Mouse (Mus musculus) left cerebral cortex, adult 18-20 months (tissue): ENCODE data around the gene Bhlhe41. TPM values are rescaled to one million over a fixed set of nuclear protein-coding genes. Genes with fewer than 3 reads are reported as not detected.

ENCODE experiments used
- DNase-seq, 2 experiments: peaks; one replicate each; pipeline ENCODE4 v3.0.0; 2021 to 2022; ENCODE audit warnings: low spot score in 2 of 2, mixed read lengths in 1 of 2
- long read RNA-seq, 2 experiments: library from polyadenylated mRNA; stranded (forward); transcript quantifications; one replicate each; pipeline ENCODE4 v2.0.0; 2021
- total RNA-seq, 2 experiments: library from RNA; stranded (reverse); gene quantifications; 2 replicates each; pipeline ENCODE4 v1.2.3; 2021

Gene Bhlhe41
- total RNA-seq = 10 to 100 TPM; 38.0 to 39.1 TPM
- long read RNA-seq, experiment 1, partial matches to known transcripts = 0 of 3 reads
- long read RNA-seq, experiment 1, other reads (novel, unspliced or antisense) = 3 of 3 reads
- long read RNA-seq, experiment 2, full-length matches to known transcripts = 1 of 6 reads
- long read RNA-seq, experiment 2, partial matches to known transcripts = 0 of 6 reads
- long read RNA-seq, experiment 2, other reads (novel, unspliced or antisense) = 5 of 6 reads

DNA sequence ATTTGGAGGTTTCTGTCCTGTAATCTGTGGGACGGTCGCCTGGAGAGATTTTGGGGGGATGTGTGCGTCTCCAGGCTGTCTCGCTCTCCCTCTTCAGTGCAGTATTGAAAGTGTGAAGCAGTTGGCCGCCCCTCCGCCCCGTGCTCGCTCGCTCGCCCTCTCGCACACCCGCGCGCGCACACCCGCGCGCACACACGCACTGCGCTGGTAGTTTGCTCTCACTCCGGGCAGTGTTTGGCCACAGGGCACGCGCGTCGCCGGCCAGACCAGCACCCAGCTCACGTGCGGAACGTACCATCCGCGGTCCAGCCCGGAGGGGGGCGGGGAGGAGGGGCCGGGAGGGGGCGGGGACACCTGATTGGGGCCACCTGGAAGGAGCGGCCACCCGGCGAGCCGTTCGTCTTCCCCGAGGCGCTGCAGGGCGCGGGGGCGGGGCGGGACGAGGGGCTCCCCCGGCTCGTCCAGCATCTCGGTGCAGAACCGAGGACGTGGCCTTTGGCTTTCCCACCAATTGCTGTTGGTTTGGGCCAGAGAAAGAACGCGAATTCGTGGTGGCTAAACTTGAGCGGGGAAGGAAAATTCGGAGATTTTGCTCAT lies at the start of gene Bhlhe41:
TSS of gene Bhlhe41 (minus strand) at position 270 of the 597 bp plus-strand sequence.
- peak; percentile 64 to 81 for DNase-seq

DNA sequence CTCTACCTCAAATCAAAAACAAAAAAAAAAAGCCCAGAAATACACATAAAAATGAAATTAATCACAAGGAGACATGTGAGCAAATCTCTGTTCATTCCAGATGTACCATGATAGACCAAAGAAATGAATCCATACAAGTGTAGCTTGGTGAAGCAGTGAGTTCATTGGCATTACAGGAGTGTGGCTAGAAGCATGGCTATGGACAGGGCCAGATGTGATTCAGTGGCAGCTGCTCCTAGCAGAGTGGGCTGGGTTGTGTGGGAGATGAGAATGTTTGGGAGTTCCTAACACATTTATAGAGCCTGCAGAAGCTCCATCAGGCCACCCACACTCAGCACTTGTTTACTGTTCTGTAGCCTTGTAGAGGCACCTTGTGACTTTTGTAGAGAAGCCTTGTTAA lies 46.9 kb upstream of the Bhlhe41 start:
- no peak for DNase-seq

DNA sequence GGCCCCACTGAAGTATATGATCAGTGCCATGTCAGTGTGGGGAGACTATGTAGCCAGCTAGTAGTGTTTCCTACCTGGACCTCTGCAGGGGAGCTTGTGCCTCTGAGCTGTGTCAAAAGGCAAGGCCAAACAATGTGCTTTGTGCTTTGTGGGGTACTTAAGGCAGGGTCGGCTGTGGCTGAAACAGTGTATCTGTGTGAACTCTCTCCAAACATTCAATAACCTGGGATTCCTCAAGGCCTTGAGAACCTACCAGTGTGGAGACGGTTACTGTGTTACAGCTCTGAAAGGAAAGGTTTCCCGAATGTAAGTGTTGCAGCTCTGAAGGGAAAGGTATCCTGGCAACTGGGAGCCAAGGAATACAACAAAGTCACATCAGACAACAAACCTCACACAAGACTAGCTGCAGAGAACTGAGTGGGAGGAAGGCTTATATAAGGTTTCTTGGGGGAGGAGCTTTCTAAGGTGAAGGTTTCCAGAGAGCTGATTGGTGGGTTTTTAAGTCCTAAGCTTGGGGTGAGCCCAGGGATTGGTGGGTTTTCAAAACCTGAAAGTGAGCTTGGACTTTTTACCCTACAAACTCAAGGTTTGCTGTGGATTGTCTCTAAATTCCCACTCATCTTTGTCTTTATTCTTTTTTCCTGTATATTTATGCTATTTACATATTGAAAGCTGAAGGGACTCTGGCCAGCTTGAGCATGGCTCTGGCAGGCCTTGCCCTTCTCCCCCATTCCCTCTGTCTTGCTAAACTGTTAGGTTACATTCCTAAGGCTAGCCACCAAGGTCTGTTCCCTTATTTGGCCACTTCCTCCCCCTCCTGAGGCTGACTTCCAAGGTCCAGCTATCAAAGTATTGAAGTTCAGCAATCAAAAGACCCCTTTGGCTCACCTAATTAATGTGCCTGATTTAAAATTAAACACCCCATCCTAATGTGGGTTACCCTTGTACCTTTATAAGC lies 45.4 kb upstream of the Bhlhe41 start:
- DNase-seq = no peak

DNA sequence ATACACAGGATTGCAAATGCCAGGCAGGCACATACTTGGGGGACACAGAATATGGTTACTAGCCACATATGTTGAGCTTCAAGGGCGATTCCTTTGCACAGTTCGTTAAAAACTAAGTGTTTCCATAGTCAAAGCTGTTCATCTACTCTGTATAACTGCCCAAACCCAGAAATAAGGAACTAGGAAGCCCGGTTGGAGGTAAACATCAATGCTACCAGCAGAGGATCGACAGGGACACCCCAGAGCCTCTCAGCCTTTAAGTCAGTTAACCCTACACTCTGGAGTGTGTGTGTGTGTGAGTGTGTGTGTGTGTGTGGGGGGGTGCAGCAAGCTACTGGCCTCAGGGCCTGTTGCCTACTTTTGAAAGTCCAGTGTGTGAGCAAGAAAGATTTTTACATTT lies 44.6 kb upstream of the Bhlhe41 start:
- DNase-seq = no peak

DNA sequence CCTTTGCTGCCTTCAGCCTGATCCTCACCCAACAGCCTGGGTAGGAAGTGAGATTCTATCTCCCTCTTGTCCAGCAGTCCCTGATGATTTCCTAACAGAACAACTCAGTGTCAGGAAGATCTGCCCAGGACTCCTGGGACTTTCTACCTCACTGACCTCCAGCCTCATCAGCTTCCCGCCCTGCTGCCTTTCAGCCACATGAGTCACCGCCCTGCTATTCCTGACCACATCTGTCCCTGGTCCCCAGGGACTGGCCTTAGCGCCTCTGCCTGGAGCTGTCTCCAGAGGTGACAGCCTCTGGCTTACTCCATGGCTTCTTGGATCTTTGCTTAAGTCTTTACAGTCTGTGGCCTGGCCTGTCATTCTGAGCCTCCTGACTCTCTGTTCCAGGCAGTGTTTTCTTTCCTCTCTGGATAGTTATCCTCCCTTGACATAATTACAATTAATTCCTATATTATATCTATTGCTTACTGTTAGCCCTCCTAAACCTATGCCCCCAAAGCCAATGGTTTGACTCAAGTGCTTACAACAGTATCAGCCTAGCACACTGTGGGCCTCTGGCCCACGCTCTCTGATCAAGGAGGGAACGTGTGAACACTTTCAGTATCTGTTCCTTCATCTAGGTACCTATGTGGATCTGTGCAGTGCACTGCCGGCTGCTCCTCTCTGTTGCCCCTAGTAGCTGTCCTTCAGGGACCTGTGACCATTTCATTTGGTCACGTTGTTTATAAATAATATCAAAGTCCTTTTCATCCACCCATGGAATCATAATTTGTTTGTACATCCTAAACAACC lies 40.9 kb upstream of the Bhlhe41 start:
- DNase-seq = no peak

DNA sequence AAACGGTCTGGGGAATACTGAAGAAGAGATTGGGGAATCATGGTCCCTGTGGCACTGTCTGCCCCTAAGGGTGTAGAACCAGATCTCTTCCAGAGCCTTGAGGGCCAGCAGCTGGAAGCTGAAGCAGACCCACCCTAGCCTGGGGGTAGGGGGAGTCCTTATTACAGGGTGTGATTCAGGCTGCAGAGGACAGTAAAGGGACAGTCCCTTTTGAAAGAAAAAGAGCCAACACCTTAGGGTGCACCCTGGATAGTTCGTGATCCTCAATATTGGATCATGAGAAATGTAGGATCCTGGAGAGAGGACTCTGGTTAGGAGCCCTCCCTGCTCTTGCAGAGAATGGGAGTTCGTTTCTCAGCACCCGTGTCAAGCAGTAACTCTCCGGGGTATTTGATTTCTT lies 39.3 kb upstream of the Bhlhe41 start:
- DNase-seq = no peak

DNA sequence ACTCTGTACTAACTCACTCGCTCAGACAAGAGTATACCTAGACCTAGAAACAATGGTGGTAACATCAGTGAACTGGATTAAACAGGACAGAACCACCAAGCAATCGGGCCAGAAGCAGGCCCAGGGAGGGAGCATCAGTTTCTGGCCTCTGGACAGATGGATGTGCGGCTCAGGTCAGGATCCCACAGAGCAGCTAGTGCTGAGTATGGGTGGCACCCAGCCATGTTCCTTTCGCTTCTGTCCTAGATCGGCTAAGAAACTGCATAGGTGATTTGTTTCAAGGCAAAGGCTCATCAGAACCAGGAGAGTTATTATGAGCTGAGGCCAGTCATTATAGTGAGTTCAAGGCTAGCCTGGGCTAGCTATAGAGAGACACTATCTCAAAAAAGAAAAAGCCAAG lies 38.8 kb upstream of the Bhlhe41 start:
- DNase-seq = no peak

DNA sequence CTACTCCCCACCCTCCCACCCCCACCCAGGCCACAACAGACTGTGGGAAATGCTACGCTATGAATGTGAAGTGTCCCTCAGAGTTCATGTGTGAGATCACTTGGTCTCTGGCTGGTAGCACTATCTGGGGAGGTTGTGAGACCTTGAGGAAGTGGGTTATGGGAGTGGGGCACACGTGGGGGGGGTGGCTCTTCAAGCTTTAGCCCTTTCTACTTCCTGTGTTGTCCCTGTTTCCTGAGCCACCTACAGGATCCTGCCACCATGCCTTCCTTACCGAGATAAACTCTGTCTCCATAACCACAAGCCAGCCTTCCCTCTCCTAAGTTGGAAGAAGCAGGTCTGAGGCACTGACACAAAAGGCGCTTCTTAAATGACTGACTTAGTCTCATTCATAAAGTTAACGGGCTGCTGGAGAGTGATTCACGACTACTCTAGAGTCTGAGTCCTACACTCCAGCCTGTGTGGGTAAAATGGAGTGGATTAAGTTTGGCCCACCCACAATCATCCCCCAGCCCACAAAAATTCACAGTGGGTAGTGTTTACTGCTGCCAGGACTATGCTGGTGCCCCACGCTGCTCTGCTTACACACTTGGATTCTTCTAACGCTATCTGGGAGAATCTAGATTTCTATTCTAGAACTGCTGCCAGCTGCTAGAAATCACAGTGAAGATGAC lies 29.4 kb upstream of the Bhlhe41 start:
- no peak for DNase-seq

DNA sequence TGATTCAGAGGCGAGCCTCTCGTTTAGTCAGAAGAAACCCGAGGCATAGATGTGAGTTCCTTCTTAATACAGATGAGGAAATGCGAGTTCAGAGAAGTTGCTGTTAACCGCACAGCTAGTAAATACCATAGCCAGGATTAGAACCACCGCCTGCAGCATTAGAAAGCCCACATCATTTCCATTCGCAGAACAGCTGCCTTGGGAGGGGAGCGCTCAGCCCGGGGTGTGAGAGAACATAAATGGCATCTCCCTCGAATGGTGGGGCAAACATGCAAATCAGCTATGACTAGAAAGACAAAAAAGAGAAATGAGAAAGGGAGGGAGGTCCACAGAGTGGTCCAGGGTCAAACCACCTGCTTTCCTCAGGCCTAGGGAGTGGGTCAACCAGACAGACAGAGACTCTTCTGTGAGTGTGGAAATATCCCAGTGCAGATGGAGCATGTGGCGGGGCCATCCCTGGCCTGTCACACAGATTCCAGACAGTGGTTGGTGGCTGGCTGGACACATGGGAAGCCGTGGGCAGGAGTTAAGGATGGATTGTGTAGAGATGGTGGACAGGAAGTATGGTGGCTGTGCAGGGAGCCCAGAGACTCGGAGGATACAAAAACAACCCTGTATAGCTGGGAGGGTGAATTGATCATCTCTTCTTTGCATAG lies 28.1 kb upstream of the Bhlhe41 start:
- DNase-seq = no peak

DNA sequence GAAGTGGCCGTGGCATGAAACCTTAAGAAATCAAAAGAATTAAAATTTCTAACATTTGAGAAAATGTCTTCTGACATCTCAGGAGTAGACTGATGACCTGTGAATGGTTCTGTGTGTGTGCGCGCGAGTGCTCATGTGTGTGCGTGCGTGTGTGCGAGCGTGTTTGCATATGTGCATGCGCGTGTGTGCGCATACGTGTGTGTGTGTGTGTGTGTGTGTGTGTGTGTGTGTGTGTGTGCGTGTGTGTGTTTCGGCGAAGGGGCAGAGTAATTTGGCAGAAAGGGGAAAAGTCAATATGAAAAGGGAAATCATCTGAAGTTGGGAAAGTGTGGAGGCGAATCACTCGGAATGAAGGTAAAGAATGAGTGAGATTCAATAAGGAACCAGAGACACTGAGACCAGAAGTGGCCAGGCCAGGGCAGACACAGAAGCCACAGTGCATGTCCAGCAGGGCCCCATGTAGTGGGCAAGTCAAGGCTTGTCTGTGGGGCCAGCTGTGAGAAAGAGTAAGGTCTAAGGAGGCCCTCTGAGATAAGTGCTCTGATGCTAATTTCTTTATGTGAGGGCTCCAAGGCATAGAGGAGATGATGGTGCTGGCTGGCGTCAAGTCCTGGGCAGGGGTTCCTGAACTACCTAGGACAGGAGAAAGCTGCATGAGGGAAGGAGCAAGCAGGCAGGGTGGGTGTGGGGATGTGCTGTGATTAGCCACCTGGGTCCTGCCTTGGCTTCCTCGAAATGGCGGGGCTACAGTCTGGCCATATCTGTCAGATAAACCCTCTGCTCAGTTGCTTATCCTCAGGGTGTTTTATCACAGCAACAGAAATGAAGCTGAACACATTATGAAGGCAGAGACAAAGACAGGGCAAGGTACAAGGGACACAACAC lies 27.3 kb upstream of the Bhlhe41 start:
- no peak for DNase-seq

DNA sequence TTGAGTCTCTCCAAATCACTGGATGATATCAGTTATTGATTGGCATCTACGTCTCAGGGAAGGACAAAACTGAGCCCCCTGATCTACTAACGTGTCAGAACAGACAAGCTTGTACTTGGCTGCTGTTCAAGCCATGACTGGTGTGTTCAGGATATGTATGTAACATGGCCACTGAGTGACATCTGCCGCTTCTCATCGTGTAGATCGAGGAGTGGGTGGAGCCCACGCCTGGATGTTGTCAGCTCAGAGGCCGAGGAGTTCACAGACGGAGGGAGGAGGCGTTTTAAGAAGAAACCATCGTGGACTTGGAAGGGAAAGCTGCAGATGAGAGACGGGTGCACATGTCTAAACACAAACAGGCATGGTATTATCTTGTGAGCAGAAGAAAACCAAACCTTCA lies 26.6 kb upstream of the Bhlhe41 start:
- no peak for DNase-seq

DNA sequence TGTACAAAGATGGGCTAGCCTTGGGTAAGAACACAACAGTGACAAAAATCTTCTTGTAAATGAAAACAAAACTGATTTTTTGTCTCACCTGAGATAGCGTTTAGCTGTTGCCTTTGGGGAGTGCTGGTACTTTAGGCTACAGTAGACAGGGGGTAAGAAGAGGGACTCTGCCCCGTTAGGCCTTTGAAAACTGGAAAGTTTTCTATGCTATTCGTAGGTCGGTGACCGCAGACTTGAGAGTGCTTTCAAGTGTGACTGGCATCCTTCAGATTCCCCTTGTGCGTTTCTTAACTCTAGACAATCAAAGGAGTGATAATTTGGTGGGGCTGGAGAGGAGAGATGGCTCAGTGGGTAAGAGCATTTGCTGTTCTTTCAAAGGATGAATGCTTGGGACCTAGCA lies 22.4 kb upstream of the Bhlhe41 start:
- DNase-seq = no peak

DNA sequence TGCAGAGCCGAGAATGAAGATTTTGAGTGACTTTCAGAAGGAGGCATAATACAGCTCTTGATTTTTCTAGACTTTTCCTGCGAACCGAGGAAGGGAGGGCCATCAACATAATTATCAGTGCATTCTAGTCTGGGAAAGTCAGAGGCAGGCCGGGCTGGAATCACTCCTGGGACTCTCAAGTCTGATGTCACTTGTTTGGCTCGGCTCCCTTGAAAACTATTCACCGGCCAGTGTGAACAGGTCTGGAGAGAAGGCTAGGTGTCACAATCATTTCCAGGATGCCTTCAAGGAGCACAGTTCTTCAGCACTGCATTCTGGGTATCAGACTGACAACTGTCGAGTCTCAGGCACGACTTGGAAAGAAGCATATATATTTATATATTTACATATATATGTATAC lies 20.9 kb upstream of the Bhlhe41 start:
- DNase-seq = no peak

DNA sequence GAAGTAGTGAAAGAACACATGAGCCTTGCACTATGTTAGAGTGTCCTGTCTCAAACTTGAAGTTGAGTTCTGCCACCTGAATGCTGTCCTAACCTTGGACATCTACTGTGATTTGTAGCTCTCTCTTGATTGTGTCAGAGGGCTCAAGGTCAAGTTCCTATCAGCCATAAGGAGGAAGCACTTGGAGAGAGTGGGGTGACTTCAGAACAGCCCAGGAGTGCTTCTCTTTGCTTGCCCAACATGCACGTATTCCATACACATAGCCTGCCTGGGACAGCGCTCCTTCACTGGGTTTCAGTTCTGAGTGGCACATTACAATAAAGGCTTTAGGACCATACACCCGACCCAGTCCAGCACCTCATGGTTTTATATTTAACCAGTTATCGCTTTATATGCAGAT lies 19.7 kb upstream of the Bhlhe41 start:
- no peak for DNase-seq

DNA sequence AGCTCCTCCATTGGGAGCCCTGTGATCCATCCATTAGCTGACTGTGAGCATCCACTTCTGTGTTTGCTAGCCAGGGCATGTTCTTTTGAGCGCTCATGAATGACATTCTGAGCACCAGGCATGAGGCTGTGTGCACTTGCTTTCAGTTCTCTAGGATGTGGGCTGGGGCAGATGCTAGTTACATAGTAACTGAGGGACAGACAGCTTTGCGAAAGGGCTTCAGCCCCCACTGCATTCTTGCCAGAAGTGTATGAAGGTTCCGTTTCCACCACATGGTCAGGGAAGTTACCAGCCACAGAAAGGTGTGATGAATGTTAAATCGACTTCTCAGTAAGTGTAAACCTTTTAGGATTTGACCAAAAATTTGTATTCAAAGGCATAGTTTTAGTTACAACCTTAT lies 18.3 kb upstream of the Bhlhe41 start:
- no peak for DNase-seq

DNA sequence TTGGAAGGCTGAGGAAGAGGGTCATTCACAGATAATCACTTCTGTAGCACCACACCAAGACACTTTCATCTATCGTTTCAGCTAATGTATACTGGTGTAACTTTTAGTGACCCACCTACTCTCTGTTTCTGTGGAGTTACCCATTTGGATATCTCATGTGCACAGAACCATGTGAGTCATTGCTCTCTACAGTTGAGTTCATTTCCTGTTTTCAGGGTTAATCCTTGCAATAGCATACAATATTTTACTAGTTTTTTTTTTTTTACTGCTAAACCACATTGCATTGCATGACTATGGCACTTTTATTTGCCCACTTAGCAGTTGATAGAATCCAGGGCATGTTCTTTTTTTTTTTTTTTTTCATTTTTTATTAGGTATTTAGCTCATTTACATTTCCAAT lies 17.7 kb upstream of the Bhlhe41 start:
- DNase-seq = no peak

DNA sequence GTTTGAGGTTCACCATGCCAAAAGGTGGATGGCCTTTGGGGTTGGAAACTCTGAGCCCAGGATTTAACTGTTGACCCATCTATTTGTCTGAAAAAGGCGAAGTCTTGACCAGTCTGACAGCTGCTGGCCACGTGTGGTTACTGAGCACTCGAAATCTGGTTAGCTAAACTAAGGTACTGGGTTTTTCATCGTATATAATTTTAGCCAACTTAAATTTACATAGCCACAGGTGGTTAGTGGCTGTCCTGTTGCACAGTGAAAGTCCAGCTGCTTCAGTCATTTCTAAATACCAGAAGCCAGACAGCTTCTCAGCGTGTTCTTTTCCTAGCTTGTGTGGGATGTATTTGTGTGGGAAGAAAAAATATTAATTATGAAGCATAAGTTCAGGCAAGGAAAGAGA lies 15.3 kb upstream of the Bhlhe41 start:
- DNase-seq = no peak

DNA sequence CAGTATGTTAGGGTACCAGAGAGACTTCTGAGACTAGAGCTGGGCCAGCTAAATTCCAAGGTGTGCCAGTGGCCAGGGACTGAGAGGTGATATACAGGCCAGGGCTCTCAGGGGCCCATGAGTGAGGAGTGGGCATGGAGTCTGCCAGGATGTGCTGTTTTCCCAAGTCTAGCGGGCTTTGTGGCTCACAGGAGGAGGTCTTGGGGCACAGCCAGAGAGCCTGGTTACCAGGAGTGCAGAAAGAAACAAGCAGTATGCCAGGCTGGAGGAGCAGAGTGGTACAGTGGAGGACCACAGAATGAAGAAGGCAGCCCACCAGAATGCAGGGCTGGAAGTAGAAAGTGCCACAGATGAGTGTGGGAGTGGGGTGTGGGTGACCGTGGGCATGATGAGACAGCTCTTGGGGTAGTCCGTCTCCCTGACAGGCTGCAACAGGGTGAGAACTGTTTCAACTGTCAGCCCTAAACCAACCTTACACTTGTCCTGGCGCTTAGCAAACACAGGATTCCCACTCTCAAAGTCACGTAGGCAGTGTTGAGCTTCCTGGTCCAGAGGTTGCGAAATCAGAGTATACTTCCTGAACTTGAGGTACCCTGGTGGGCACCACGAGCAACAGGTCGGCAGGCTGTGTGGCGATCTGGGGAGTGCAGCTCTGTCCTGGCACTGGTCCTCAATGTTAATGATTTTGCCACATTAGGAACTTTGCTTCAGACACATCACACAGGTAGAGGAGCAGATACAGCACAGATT lies 11.8 kb upstream of the Bhlhe41 start:
- no peak for DNase-seq

DNA sequence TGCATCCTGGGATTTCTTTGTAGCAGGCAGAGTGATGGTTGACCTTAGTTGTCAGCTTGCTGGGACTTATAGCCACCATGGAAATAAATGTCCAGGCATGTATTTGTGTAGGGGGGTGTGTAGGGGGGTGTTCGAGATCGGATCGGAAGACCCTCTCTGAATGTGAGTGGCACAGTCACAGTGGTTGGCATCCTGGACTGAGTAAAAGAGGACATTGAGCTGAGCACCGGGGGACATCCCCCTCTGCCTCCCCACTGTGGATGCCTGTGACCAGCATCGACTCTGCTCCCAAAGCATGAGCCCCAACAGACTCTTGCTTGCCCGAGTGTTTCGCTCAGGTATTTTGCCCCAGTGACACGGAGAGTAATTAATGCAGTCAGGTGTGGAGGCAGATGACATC lies 8.0 kb upstream of the Bhlhe41 start:
- DNase-seq = no peak
